Mouse (Mus musculus) G1E (cell line): ENCODE data around the gene Psmg1.

Experiments used
- CTCF ChIP-seq: IDR thresholded peaks from 2 replicates; pipeline ENCODE4 v1.5.1; 2012; ENCODE audit warnings: low read depth, low read length, inconsistent platforms, mixed read lengths
- GATA2 ChIP-seq: IDR thresholded peaks from 2 replicates; pipeline ENCODE4 v1.6.1; 2012; ENCODE audit warnings: low read depth, low read length, inconsistent platforms, borderline replicate concordance
- TAL1 ChIP-seq: conservative IDR thresholded peaks from 2 replicates; pipeline ENCODE4 v1.6.1; 2012; ENCODE audit warnings: low read depth, low read length, inconsistent platforms, mixed read lengths

DNA sequence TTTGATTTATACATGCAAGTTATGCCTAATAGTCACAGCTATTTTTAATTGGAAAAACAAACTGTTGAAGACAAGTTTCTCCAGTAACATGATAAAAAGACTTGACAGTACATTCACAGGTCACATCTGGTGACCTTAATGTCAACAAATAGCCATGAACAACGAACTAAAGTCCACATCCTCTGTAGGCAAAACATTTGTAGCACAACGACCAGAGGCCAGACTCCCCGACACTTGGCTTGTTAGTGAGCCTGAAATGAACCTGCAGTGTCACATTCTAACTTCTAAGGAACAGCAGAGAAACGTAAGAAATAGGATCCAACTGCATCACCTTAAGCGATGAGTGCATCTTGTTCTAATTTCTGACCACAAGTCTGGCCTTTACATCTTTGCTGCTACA, 1.8 kb upstream of the Psmg1 start:
- TF ChIP-seq CTCF (no peak), TAL1 (no peak), GATA2 (no peak)
